17 mouse cellular contexts compared by ENCODE assay signal in the genomic region with DNA sequence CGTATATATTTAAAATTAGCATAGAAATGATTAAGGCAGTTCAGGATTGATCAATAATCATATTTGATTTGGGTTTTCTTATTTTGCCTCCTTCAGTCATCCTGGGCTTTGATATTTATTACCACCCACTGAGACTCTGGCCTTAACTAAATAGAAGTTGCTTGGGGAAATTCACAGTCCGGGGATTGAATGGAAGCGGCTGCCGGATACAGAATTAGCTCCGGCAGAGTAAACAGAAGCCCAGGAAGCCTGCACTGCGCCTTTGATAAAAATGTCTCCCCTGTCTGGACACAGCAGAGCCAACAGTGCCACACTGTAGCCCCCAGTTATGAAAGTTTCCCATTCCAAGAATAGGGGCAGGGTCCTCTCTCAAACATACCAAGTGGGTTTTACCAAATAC.
"Had no signal": no experiment of that assay in that cellular context is flagged by ENCODE, and none has a peak within 500 bp of the region (broad histone marks: within the 10 kb centered on the region; RNA-seq: fewer than 3 reads in every experiment).

No protein-coding gene starts in this region.

- H3K27ac ChIP-seq: limb, embryonic 12.5 days; limb, embryonic 15.5 days; liver, embryonic 14.5 days; lung, embryonic 15.5 days; midbrain, embryonic 12.5 days; neural tube, embryonic 12.5 days; neural tube, embryonic 15.5 days had no signal

- DNase-seq: kidney, adult 11 months; kidney, adult 9 months; kidney, postnatal 4 days; left cerebral cortex, postnatal 4 days; liver, postnatal 0 days; lung, postnatal 14 days; lung, postnatal 4 days; thymus, adult 18-20 months; thymus, postnatal 36 days had no signal

- H3K9ac ChIP-seq: limb, embryonic 12.5 days; limb, embryonic 15.5 days; liver, embryonic 14.5 days; liver, postnatal 0 days; lung, embryonic 15.5 days; midbrain, embryonic 12.5 days; neural tube, embryonic 12.5 days; neural tube, embryonic 15.5 days had no signal

- H3K36me3 ChIP-seq: limb, embryonic 12.5 days; limb, embryonic 15.5 days; lung, embryonic 15.5 days; midbrain, embryonic 12.5 days; neural tube, embryonic 12.5 days; neural tube, embryonic 15.5 days had no signal

- H3K4me1 ChIP-seq: limb, embryonic 15.5 days; lung, embryonic 15.5 days; midbrain, embryonic 12.5 days had no signal

- H3K9me3 ChIP-seq: limb, embryonic 12.5 days; limb, embryonic 15.5 days; lung, embryonic 15.5 days; midbrain, embryonic 12.5 days; neural tube, embryonic 12.5 days; neural tube, embryonic 15.5 days had no signal

- H3K27me3 ChIP-seq: limb, embryonic 12.5 days; limb, embryonic 15.5 days; lung, embryonic 15.5 days; neural tube, embryonic 12.5 days; neural tube, embryonic 15.5 days had no signal

- H3K4me3 ChIP-seq: limb, embryonic 12.5 days; limb, embryonic 15.5 days; lung, embryonic 15.5 days; midbrain, embryonic 12.5 days; neural tube, embryonic 12.5 days; neural tube, embryonic 15.5 days had no signal

- H3K4me2 ChIP-seq: limb, embryonic 12.5 days; limb, embryonic 15.5 days; liver, embryonic 11.5 days; lung, embryonic 15.5 days; midbrain, embryonic 12.5 days; neural tube, embryonic 12.5 days; neural tube, embryonic 15.5 days had no signal

- ATAC-seq: liver, postnatal 0 days had no signal
